Mouse (Mus musculus) fat pad, adult 2 months (tissue): ENCODE measurements around the gene Psma5.
"Not testable (repeated sequence)": the region's sequence is repeated elsewhere in the genome, so short reads cannot be mapped to it uniquely, and the experiment has no call there.

Experiments used
- DNase-seq: peaks from one replicate; pipeline ENCODE4 v3.0.0-alpha.2; 2011; ENCODE audit warnings: low read depth, low spot score; ENCODE audit errors: extremely low read depth

The Psma5 gene

DNA sequence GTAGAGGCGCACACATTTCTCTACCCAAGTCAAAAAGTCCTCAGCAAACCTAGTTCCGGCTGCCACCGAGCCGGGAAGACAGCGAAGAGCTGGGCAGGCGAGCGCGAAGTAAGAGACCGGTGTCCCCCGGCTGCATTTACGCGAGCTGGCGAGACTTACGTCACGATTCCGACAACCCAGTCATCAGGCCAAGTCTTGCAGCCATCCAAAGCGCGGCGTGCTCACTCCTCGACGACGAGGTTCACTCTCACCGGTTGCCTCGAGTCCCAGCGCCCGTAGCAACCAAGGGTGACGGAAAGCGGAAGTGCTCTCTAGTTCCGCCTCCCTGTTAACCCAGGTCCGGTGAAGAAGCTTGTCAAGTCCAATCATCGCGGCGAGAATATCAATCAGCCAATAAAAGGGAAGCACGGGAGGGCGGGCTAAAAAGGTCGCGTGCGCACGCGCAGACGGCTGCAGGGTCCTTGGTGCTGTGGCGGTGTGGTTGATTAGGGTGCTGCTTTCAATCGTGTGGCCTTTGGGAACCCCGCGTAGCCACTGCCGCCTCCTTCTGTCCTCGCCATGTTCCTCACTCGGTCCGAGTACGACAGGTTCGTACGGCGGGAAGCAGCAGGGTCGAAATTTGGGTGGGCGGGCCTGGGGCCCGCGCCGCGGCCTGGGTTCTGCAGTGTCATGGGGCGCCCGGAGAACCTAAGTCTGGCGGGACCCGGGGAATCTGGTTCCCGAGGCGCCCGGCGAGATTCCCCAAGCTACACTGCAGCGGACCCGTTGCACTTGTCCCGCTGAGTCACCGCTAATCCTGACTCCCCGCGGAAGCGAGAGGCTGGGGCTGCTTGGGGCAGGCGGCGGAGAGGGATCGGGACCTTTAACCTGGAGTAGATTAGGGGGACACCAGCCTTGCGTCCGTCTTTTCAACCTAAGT, at the start of gene Psma5:
Gene Psma5 (plus strand): TSS at position 208 of the 919 bp plus-strand sequence.
- DNase-seq: peak; percentile 90

GRCm38 (mm10) chr3:108209001-108209400, 47.7 kb upstream of the Psma5 start:
- DNase-seq: no peak

- no peak for DNase-seq
Observed at GRCm38 (mm10) chr3:108209536-108209935, 47.2 kb upstream of the Psma5 start.

DNA sequence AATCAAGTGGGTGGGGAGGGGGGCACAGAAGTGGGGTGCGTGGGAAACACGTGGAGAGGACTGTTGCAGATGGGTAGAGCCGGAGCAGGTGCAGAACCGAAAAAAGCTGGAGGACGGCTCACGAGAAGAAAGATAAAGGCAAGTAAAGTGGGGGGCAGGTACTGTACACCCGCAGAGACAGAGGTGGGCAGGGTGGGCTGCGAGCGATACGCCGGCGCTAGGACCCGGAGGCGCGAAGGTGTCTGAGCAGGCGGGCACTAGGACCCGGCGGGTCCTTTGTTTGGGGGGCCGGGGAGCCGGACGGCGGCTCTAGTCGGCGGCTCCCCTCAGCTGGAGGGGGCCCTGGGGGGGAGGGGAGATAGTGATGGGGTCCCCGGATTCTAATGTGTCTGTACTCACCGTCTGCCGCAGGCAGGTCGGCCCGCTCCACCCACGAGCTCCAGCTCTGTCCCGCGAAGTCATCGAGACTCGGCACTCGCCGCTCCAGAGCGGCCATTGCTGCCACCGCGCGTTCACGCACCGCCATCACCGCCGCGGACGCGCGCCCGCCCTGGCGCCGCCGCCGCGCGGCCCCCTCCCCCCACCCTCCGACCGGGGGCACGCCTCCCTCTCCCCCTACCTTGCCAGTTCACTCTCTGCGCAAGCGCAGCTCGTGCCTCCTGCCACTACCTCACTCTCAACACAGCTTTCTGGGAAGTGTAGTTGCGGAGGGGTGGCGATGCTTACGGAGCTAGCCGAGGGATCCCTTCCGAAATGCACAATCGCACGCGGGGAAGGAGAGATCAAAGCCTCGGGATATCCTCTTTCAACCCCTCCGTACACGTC, 46.6 kb upstream of the Psma5 start:
- peak; percentile 33 for DNase-seq

DNA sequence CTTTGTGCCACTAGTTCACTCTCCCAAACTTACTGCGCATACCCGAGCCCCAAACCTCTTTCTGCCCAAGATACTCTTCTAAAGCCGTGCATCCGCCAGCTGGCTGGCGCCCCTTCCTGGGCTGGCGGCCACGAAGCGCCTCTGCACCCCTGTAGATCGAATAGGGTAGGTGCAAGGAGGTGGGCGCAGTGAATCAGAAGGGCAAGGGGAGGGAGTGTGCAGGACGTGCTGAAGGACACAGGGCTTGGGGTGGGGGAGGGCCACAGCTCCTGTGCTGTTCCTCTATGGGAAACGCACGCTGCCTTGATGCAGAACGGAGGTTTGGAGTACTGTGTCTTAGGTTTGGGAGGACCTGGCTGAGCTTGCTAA, 46.0 kb upstream of the Psma5 start, which contains the start of gene Atxn7l2:
Gene Atxn7l2 (minus strand): TSS at position 164 of the 369 bp plus-strand sequence.
- no peak for DNase-seq

- DNase-seq: no peak
Observed at GRCm38 (mm10) chr3:108211845-108212244, 44.9 kb upstream of the Psma5 start.

DNA sequence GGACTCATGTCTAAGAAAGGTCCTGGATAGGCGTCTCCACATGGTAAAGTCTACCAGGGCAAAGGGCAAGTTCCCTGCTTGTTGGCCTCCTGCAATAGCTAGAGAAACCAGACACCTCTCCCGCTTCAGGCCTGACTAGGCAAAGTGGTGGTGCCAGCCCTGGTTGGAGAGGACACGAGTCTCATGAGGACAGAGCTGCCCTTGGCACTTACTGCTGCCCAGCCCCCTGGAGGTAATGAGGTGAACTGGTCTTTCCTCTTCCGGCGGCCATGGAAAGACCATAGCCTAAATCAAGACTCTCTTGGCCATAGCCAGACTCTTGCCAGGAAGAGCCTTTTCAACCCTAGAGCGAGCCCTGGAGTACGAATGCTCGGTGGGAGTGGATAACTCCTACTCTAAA, 44.3 kb upstream of the Psma5 start:
- DNase-seq: no peak

DNA sequence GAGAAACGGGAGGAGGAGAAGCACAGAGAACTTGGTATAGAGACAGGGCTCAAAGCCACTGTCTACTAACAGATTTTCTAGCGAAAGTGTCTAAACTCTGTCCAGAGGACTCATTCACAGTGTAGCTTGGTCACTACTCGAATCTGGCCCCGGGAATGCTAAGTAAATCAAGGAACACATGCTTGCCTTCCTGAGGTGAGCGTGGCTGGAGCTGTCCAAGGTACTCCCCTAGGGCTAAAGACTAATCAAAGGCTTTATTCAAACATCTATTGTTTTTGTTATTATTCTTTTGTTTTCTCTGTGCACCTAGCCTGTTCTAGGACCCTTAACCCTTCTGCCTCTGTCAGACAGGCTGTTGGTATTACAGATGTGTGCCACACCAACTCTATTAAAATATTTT, 42.0 kb upstream of the Psma5 start:
- DNase-seq: no peak

GRCm38 (mm10) chr3:108220661-108221060, 36.1 kb upstream of the Psma5 start:
- no peak for DNase-seq

- no peak for DNase-seq
Observed at GRCm38 (mm10) chr3:108225711-108226557, 30.8 kb upstream of the Psma5 start.

GRCm38 (mm10) chr3:108226558-108227350, 30.0 kb upstream of the Psma5 start, which contains the start of gene Sypl2:
TSS of gene Sypl2 (minus strand) at chr3:108226648.
- no peak for DNase-seq

- no peak for DNase-seq
Observed at GRCm38 (mm10) chr3:108227521-108227920, 29.2 kb upstream of the Psma5 start.

DNA sequence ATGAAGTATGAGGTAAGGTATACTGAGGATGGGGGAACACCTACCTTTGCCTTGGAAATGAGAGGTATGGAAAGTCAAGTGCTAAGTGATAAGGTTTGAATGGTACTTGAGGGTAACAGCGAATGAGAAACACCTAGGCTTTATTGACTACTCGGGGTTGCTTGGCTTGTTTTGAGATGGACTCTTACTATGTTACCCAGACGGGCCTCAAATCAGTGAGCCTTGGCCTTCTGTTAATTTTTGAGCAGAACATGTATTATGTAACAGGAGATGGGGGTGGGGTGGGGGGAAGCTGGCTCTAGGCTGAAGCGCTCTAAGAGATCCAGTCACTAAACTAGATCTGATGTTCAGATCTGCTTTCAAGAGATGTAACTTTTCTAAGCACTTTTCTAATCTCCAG, 25.1 kb upstream of the Psma5 start:
- no peak for DNase-seq

- not testable (repeated sequence) for DNase-seq
Observed at GRCm38 (mm10) chr3:108237474-108238102, 19.1 kb upstream of the Psma5 start.

GRCm38 (mm10) chr3:108241243-108241839, 15.4 kb upstream of the Psma5 start:
- no peak for DNase-seq

DNA sequence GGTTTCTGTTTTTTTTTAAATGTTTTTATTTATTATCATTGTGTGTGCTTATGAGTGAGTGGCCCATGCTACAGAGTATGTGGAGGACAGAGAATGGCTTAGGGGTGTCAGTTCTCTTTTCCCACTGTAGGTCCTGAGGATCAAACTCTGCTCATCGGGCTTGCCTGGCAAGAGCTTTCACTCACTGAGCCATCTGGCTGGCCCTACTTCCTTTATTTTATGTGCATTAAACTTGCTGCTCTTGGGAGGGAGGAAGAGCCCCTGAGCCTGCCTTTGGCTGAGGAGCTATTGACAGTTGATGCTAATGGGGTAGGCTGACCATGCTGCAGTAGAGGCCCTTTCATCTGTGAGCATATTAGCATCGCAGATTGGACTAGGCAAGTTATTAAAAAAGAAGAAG, 9.9 kb upstream of the Psma5 start:
- no peak for DNase-seq

DNA sequence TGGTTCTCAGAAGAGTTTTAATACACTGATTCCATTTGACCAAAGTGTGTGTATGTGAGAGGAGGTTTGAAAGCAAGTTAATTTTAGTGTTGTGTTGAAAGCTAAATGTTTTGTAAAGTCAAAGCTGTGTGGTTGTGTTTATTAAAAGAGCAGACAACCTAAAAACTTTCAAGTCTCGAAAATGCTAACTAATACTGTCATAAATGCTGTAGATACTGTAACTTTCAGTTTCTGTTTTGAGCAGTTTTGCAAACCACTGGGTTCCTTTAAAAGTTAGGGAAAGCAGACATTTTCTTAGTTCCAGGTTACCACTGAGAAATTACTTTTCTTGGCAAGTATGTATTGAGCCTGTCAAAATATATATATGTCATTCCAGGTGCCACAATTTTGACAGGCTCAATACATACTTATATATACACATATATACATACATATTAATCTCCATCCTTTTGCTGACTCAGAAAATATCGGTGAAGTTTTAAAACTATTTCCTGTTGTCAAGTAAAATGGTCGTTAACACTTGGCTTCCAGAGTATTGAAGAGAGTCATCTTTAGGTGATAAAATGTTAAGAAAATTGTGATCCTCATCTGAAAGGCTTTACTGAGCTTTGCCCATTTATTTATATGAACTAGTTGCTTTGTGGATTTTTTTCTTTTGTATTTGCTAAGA, 1.2 kb downstream of the Psma5 start:
- DNase-seq: no peak

GRCm38 (mm10) chr3:108259319-108259718, 2.6 kb downstream of the Psma5 start:
- DNase-seq: peak; percentile 63

- DNase-seq: not testable (repeated sequence)
Observed at GRCm38 (mm10) chr3:108279495-108279894, 22.8 kb downstream of the Psma5 start.
